Mouse (Mus musculus) midbrain, embryonic 10.5 days (tissue): ENCODE results near the gene Myo1h. TPM values are rescaled to one million over a fixed set of nuclear protein-coding genes. Genes with fewer than 3 reads are reported as not detected.

ENCODE experiments used
- microRNA-seq: library from miRNA; unstranded; fragments of <30 nt; microRNA quantifications from one replicate; pipeline ENCODE4, GENCODE M21; 2017
- polyA plus RNA-seq: library from polyadenylated mRNA; unstranded; fragments of >200 nt; fragmentation: Nextera tagmentation; extraction: Ambion mirVana; gene quantifications from 2 replicates; pipeline ENCODE4 v1.2.1, GENCODE M21; 2016

Gene Myo1h
- polyA plus RNA-seq, 1 experiment from 2014 or later = 0.75 TPM

Small RNA genes lying within 50 kb of the gene (microRNA-seq; reads per million reads assigned to microRNA genes)
- not detected for gene Mir7027

Other genes with a start within 250 kb of the Myo1h start
- 13.0 and 15.6 TPM in 2 replicates for gene Usp30, start 223.7 kb upstream of the Myo1h start, polyA plus RNA-seq
- gene Svop, start 197.6 kb upstream of the Myo1h start, polyA plus RNA-seq = 8.9 and 17.7 TPM in 2 replicates
- 12.2 and 12.8 TPM in 2 replicates for gene Alkbh2, start 160.9 kb upstream of the Myo1h start, polyA plus RNA-seq
- gene Ung, start 158.8 kb upstream of the Myo1h start, polyA plus RNA-seq = 58.9 and 67.5 TPM in 2 replicates
- 2.6 and 3.3 TPM in 2 replicates for gene Acacb, start 142.6 kb upstream of the Myo1h start, polyA plus RNA-seq
- 7.2 and 11.1 TPM in 2 replicates for gene Foxn4, start 15.4 kb upstream of the Myo1h start, polyA plus RNA-seq
- gene Kctd10, start 91.3 kb downstream of the Myo1h start, polyA plus RNA-seq = 103 and 114 TPM in 2 replicates
- gene Ube3b, start 91.4 kb downstream of the Myo1h start, polyA plus RNA-seq = 49.8 and 56.9 TPM in 2 replicates
- 32.4 and 34.1 TPM in 2 replicates for gene Mmab, start 154.9 kb downstream of the Myo1h start, polyA plus RNA-seq
- 62.3 and 65.2 TPM in 2 replicates for gene Mvk, start 155.1 kb downstream of the Myo1h start, polyA plus RNA-seq